Mouse (Mus musculus) kidney, adult 2 months (tissue): Measurements from ENCODE around the gene Smco3.

Experiments
- CTCF ChIP-seq: fragments of 200-500 bp; conservative IDR thresholded peaks from 2 replicates; pipeline ENCODE4 v1.5.1; 2011; ENCODE audit warnings: low read depth, mild to moderate bottlenecking, control low read depth, low read length, moderate library complexity, mixed read lengths; ENCODE audit not compliant: insufficient read depth, insufficient read length
- POLR2A ChIP-seq: fragments of 200-500 bp; IDR thresholded peaks from one replicate; pipeline ENCODE4 v1.6.1; 2011; ENCODE audit warnings: low read depth, low read length, control low read depth

DNA sequence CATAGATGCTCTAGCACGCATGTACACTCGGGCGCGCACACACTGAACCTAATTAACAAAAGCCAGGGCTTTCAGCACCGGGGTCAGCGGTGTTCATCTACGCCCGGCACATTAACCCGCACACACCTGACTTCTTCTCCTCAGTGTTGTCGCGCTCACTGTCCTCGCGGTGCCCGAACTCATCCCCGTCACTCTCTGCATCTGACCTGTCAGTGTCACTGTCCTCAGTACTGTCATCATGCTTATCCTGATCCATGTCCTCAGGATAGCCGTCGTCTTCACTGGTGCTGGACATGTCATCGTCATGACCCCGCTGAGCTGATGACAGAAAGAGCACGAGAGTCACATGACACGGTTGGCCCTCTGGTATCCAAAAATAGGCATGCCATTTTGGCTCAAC is 14.9 kb downstream of the Smco3 start:
- TF ChIP-seq POLR2A (no peak), CTCF (no peak)
